ENCODE assay signal across 28 mouse cellular contexts in genomic region chr4:21722752-21723334, GRCm38 (mm10). TPM values are rescaled to one million over a fixed set of nuclear protein-coding genes. Genes with fewer than 3 reads are reported as not detected.
DNase-seq lines count a peak whose midpoint lies in the region; ATAC-seq and TF ChIP-seq lines count a peak whose summit lies in the region.
"Had no signal": no experiment of that assay in that cellular context is flagged by ENCODE, and none has a peak within 500 bp of the region (broad histone marks: within the 10 kb centered on the region; RNA-seq: fewer than 3 reads in every experiment).

No protein-coding gene starts in this region.

- H3K9me3 ChIP-seq in forebrain, embryonic 11.5 days (ENCODE audit: control insufficient read depth, low read length), result no peaks in the 10 kb centered on the region
- no peaks in the 10 kb centered on the region for H3K9me3 ChIP-seq in forebrain, embryonic 13.5 days (replicated peaks)
- no peaks in the 10 kb centered on the region for H3K9me3 ChIP-seq in midbrain, embryonic 12.5 days
- H3K9me3 ChIP-seq in midbrain, embryonic 16.5 days (replicated peaks; ENCODE audit: control insufficient read depth, low read length, poor library complexity, severe bottlenecking), result no peaks in the 10 kb centered on the region
- H3K9me3 ChIP-seq in ES-E14 (ENCODE audit: control insufficient read depth, insufficient read depth, low read depth, low read length), result no peaks in the 10 kb centered on the region
- H3K9me3 ChIP-seq: liver, embryonic 15.5 days; stomach, embryonic 15.5 days had no signal

- H3K4me1 ChIP-seq in forebrain, embryonic 11.5 days (replicated peaks; ENCODE audit: control insufficient read depth, insufficient read depth, low read length), result 0 out of 2 replicates have a peak, but pooled peaks cover 2% of the 10 kb centered on the region
- no peaks in the 10 kb centered on the region for H3K4me1 ChIP-seq in forebrain, embryonic 13.5 days
- H3K4me1 ChIP-seq in midbrain, embryonic 12.5 days, result no peaks in the 10 kb centered on the region; the same call in 1 of the 2 replicates
- no peaks in the 10 kb centered on the region for H3K4me1 ChIP-seq in midbrain, embryonic 16.5 days (ENCODE audit: control insufficient read depth, insufficient read depth, low read length)
- peaks cover 13 to 15% of the 10 kb centered on the region in 2 experiments for H3K4me1 ChIP-seq in ES-E14 (ENCODE audit: control insufficient read depth in 2 of 2, insufficient read depth in 2 of 2, low read length in 2 of 2, poor library complexity in 1 of 2)
- H3K4me1 ChIP-seq: liver, embryonic 15.5 days; stomach, embryonic 15.5 days had no signal

- no peak for DNase-seq in forebrain, embryonic 11.5 days (ENCODE audit: low spot score)
- DNase-seq in ES-E14 (ENCODE audit: low read depth, low spot score), result peak; percentile 87
- DNase-seq in embryo, embryonic 11 days, result peak; percentile 19
- no peak for DNase-seq in kidney, adult 9 months
- DNase-seq in frontal cortex, postnatal 25 days (ENCODE audit: low spot score in 2 of 2), result no peak
- DNase-seq: adrenal gland, postnatal 25 days; cerebellum, adult 2 months; gastrocnemius, postnatal 14 days; kidney, adult 11 months; kidney, postnatal 25 days; layer of hippocampus, adult 9-11 months; right cerebral cortex, postnatal 14 days; thymus, adult 2 months had no signal

- 41% methylated on average over 7 of the region's 7 CpGs for WGBS in forebrain, embryonic 11.5 days
- 37% methylated on average over 7 of the region's 7 CpGs for WGBS in forebrain, embryonic 13.5 days
- 34% methylated on average over 7 of the region's 7 CpGs for WGBS in midbrain, embryonic 12.5 days
- 32% methylated on average over 7 of the region's 7 CpGs for WGBS in midbrain, embryonic 16.5 days

- peak; percentile 29; the same call in 1 of the 2 replicates for ATAC-seq in forebrain, embryonic 11.5 days (replicated peaks; ENCODE audit: low FRiP score)
- no peak for ATAC-seq in forebrain, embryonic 13.5 days
- peak; percentile 58 for ATAC-seq in midbrain, embryonic 12.5 days (ENCODE audit: low FRiP score, low read depth)
- ATAC-seq in midbrain, embryonic 16.5 days, result no peak
- ATAC-seq: hindbrain, embryonic 16.5 days; lung, postnatal 0 days had no signal

- in situ Hi-C loops in ES-E14 (cut with MboI; ENCODE audit: low sequenced_read_pairs in 2 of 2, unreplicated experiment in 2 of 2), result no loop called here

- H3K27ac ChIP-seq in forebrain, embryonic 11.5 days (ENCODE audit: low read depth, low read length), result no peak overlapping the region
- H3K27ac ChIP-seq in forebrain, embryonic 13.5 days, result no peak overlapping the region
- no peak overlapping the region for H3K27ac ChIP-seq in midbrain, embryonic 12.5 days (replicated peaks)
- H3K27ac ChIP-seq in midbrain, embryonic 16.5 days (ENCODE audit: low read length), result no peak overlapping the region
- H3K27ac ChIP-seq in ES-E14 (ENCODE audit: insufficient read depth, low read depth, low read length, poor library complexity, severe bottlenecking), result peak overlapping the region; percentile 87
- H3K27ac ChIP-seq: liver, embryonic 15.5 days; stomach, embryonic 15.5 days had no signal

- H3K27me3 ChIP-seq in forebrain, embryonic 11.5 days (ENCODE audit: control insufficient read depth, insufficient read depth, low read length), result no peaks in the 10 kb centered on the region
- no peaks in the 10 kb centered on the region for H3K27me3 ChIP-seq in forebrain, embryonic 13.5 days
- H3K27me3 ChIP-seq in midbrain, embryonic 12.5 days, result no peaks in the 10 kb centered on the region; the same call in 1 of the 2 replicates
- H3K27me3 ChIP-seq in midbrain, embryonic 16.5 days (ENCODE audit: control insufficient read depth, insufficient read depth, low read depth, low read length), result no peaks in the 10 kb centered on the region
- H3K27me3 ChIP-seq: stomach, embryonic 15.5 days had no signal

- H3K4me2 ChIP-seq in forebrain, embryonic 11.5 days (ENCODE audit: low read depth, low read length, severe bottlenecking), result no peak overlapping the region
- no peak overlapping the region for H3K4me2 ChIP-seq in forebrain, embryonic 13.5 days
- 0 out of 2 replicates have a peak overlapping the region, but pooled peaks have one; percentile 19 for H3K4me2 ChIP-seq in midbrain, embryonic 12.5 days (replicated peaks)
- H3K4me2 ChIP-seq in midbrain, embryonic 16.5 days (ENCODE audit: low read length), result no peak overlapping the region
- H3K4me2 ChIP-seq: liver, embryonic 15.5 days; stomach, embryonic 15.5 days had no signal

- no peak overlapping the region for H3K9ac ChIP-seq in forebrain, embryonic 11.5 days (ENCODE audit: low read length)
- H3K9ac ChIP-seq in forebrain, embryonic 13.5 days, result no peak overlapping the region
- no peak overlapping the region for H3K9ac ChIP-seq in midbrain, embryonic 12.5 days (replicated peaks)
- H3K9ac ChIP-seq in midbrain, embryonic 16.5 days (ENCODE audit: low read depth, low read length), result no peak overlapping the region
- H3K9ac ChIP-seq in ES-E14 (ENCODE audit: insufficient read depth, low read depth, low read length, poor library complexity, severe bottlenecking), result peak overlapping the region; percentile 73; the same call in 1 of the 2 replicates
- H3K9ac ChIP-seq: liver, embryonic 15.5 days; stomach, embryonic 15.5 days had no signal

- no peaks in the 10 kb centered on the region for H3K36me3 ChIP-seq in forebrain, embryonic 11.5 days (ENCODE audit: control insufficient read depth, insufficient read depth, low read length)
- H3K36me3 ChIP-seq in forebrain, embryonic 13.5 days (ENCODE audit: poor library complexity, severe bottlenecking), result no peaks in the 10 kb centered on the region
- no peaks in the 10 kb centered on the region for H3K36me3 ChIP-seq in midbrain, embryonic 12.5 days
- no peaks in the 10 kb centered on the region for H3K36me3 ChIP-seq in midbrain, embryonic 16.5 days (ENCODE audit: control insufficient read depth, insufficient read depth, low read length)
- H3K36me3 ChIP-seq in ES-E14 (ENCODE audit: control insufficient read depth, insufficient read depth, low read length, poor library complexity, severe bottlenecking), result no peaks in the 10 kb centered on the region
- H3K36me3 ChIP-seq: liver, embryonic 15.5 days; stomach, embryonic 15.5 days had no signal

- no peak overlapping the region for H3K4me3 ChIP-seq in forebrain, embryonic 11.5 days (ENCODE audit: low read depth, low read length)
- H3K4me3 ChIP-seq in forebrain, embryonic 13.5 days, result no peak overlapping the region
- no peak overlapping the region for H3K4me3 ChIP-seq in midbrain, embryonic 12.5 days
- H3K4me3 ChIP-seq in midbrain, embryonic 16.5 days (ENCODE audit: low read depth, low read length), result no peak overlapping the region
- peak overlapping the region; percentile 58 to 78 for H3K4me3 ChIP-seq in ES-E14 (ENCODE audit: insufficient read depth in 1 of 2, low read depth in 1 of 2, low read length in 2 of 2, poor library complexity in 1 of 2, severe bottlenecking in 1 of 2)
- H3K4me3 ChIP-seq: liver, embryonic 15.5 days; stomach, embryonic 15.5 days had no signal

TF ChIP-seq in ES-E14, 5 proteins besides CTCF, POLR2A, EP300 and RAD21:
- TF ChIP-seq CHD2 (IDR thresholded peaks at IDR 0.05; ENCODE audit: low read depth, low read length) (peak; percentile 30; the same call in 1 of the 2 replicates), ZC3H11A (IDR thresholded peaks at IDR 0.05; ENCODE audit: borderline replicate concordance, low read depth, low read length) (no peak), MAFK (IDR thresholded peaks at IDR 0.05; ENCODE audit: insufficient read depth, low read depth, low read length) (0 out of 2 replicates have a peak, but pooled peaks have one; percentile 22), ZNF384 (IDR thresholded peaks at IDR 0.05; ENCODE audit: low read depth, low read length) (no peak), HCFC1 (IDR thresholded peaks at IDR 0.05; ENCODE audit: borderline replicate concordance, insufficient read depth, low read length) (peak; percentile 43; the same call in 1 of the 2 replicates)
TF ChIP-seq in ES-E14: peak in this region for 3.

RNA-seq across cellular contexts. Expression of gene Ccnc, which starts 4.7 kb away (rescaled TPM):
- polyA plus RNA-seq in forebrain, embryonic 11.5 days (2014; fragmentation: Nextera tagmentation; extraction: Ambion mirVana), result 70.2 and 73.3 TPM in 2 replicates
- polyA plus RNA-seq in forebrain, embryonic 13.5 days (2015; fragmentation: Nextera tagmentation; extraction: Ambion mirVana), result 68.8 and 72.1 TPM in 2 replicates
- polyA plus RNA-seq in midbrain, embryonic 12.5 days (2016; fragmentation: Nextera tagmentation; extraction: Ambion mirVana), result 67.8 and 68.9 TPM in 2 replicates
- polyA plus RNA-seq in midbrain, embryonic 16.5 days (2015; fragmentation: Nextera tagmentation; extraction: Ambion mirVana), result 75.0 and 78.6 TPM in 2 replicates
- total RNA-seq in ES-E14 (2012; rRNA removed), result 26.7 and 34.2 TPM in 2 replicates

RNA-seq across cellular contexts. Expression of gene Prdm13, which starts 37.1 kb away (rescaled TPM):
- 0.24 and 0.44 TPM in 2 replicates for polyA plus RNA-seq in forebrain, embryonic 11.5 days (2014; fragmentation: Nextera tagmentation; extraction: Ambion mirVana)
- polyA plus RNA-seq in forebrain, embryonic 13.5 days (2015; fragmentation: Nextera tagmentation; extraction: Ambion mirVana), result 0.38 and 0.46 TPM in 2 replicates
- 0.17 and 1.4 TPM in 2 replicates for polyA plus RNA-seq in midbrain, embryonic 12.5 days (2016; fragmentation: Nextera tagmentation; extraction: Ambion mirVana)
- 0.24 and 0.32 TPM in 2 replicates for polyA plus RNA-seq in midbrain, embryonic 16.5 days (2015; fragmentation: Nextera tagmentation; extraction: Ambion mirVana)
- 0.21 and 0.27 TPM in 2 replicates for total RNA-seq in ES-E14 (2012; rRNA removed)
- total RNA-seq: adrenal gland, postnatal 25 days; gastrocnemius, postnatal 14 days; heart, adult 8-10 months; megakaryocyte, adult 5-6 weeks; MEL had no signal
- polyA plus RNA-seq: C2C12; cerebellum, adult 2 months; cortical plate, adult 2 months; heart, embryonic 16.5 days; limb, embryonic 14.5 days; liver, embryonic 15.5 days; lung, postnatal 0 days; spleen, adult 2 months; stomach, embryonic 15.5 days; thymus, adult 2 months had no signal

RNA-seq across cellular contexts. Expression of gene Usp45, which starts 44.1 kb away (rescaled TPM):
- polyA plus RNA-seq in forebrain, embryonic 11.5 days (2014; fragmentation: Nextera tagmentation; extraction: Ambion mirVana), result 11.9 and 14.5 TPM in 2 replicates
- 9.0 and 9.8 TPM in 2 replicates for polyA plus RNA-seq in forebrain, embryonic 13.5 days (2015; fragmentation: Nextera tagmentation; extraction: Ambion mirVana)
- polyA plus RNA-seq in midbrain, embryonic 12.5 days (2016; fragmentation: Nextera tagmentation; extraction: Ambion mirVana), result 9.5 and 10.9 TPM in 2 replicates
- polyA plus RNA-seq in midbrain, embryonic 16.5 days (2015; fragmentation: Nextera tagmentation; extraction: Ambion mirVana), result 4.7 and 7.7 TPM in 2 replicates
- 25.4 and 28.3 TPM in 2 replicates for total RNA-seq in ES-E14 (2012; rRNA removed)

RNA-seq across cellular contexts. Expression of gene Tstd3, which starts 44.2 kb away (rescaled TPM):
- polyA plus RNA-seq in forebrain, embryonic 11.5 days (2014; fragmentation: Nextera tagmentation; extraction: Ambion mirVana), result 20.4 and 23.9 TPM in 2 replicates
- 18.1 and 18.4 TPM in 2 replicates for polyA plus RNA-seq in forebrain, embryonic 13.5 days (2015; fragmentation: Nextera tagmentation; extraction: Ambion mirVana)
- polyA plus RNA-seq in midbrain, embryonic 12.5 days (2016; fragmentation: Nextera tagmentation; extraction: Ambion mirVana), result 28.1 and 28.5 TPM in 2 replicates
- polyA plus RNA-seq in midbrain, embryonic 16.5 days (2015; fragmentation: Nextera tagmentation; extraction: Ambion mirVana), result 28.9 and 30.5 TPM in 2 replicates
- 5.0 and 9.3 TPM in 2 replicates for total RNA-seq in ES-E14 (2012; rRNA removed)

Comparison
In these comparisons a context has a peak if more than half of its experiments do, and no peak if none do; other contexts are left out.
1. ATAC-seq: peak in forebrain, embryonic 11.5 days (single experiment) and midbrain, embryonic 12.5 days (single experiment); none in forebrain, embryonic 13.5 days (single experiment) and midbrain, embryonic 16.5 days (single experiment).
2. DNase-seq: peak in ES-E14 (single experiment) and embryo, embryonic 11 days (single experiment); none in forebrain, embryonic 11.5 days (single experiment), kidney, adult 9 months (single experiment) and frontal cortex, postnatal 25 days (0 of 2).
3. H3K4me3 ChIP-seq: peak in ES-E14 (2 of 2); none in forebrain, embryonic 11.5 days (single experiment), forebrain, embryonic 13.5 days (single experiment), midbrain, embryonic 12.5 days (single experiment) and midbrain, embryonic 16.5 days (single experiment).